Mouse (Mus musculus): ENCODE data around the gene Syde1.

- no peak for TF ChIP-seq E2F4 (IDR thresholded peaks at IDR 0.05; ENCODE audit: borderline replicate concordance, low read depth, low read length)
- peak; percentile 47 for TF ChIP-seq RAD21 (IDR thresholded peaks at IDR 0.05; ENCODE audit: low read depth, low read length)
- TF ChIP-seq USF1 (IDR thresholded peaks at IDR 0.05; ENCODE audit: low read depth, low read length) = no peak
- no peak for TF ChIP-seq HCFC1 (IDR thresholded peaks at IDR 0.05; ENCODE audit: low read depth, low read length)
- TF ChIP-seq CTCF (IDR thresholded peaks at IDR 0.05 in 2 of 3, conservative IDR thresholded peaks at IDR 0.05 in 1 of 3; ENCODE audit: control insufficient read depth in 1 of 3, insufficient read depth in 1 of 3, low read depth in 2 of 3, low read length in 3 of 3, poor library complexity in 1 of 3, severe bottlenecking in 1 of 3) = peak; percentile 24 to 56 (median 52)
- TF ChIP-seq MAX (IDR thresholded peaks at IDR 0.05; ENCODE audit: low read length) = no peak
Observed at GRCm38 (mm10) chr10:78632311-78632710, 40.5 kb upstream of the Syde1 start.

Measured in MEL (cell line).